Mouse (Mus musculus) erythroblast, embryonic 14.5 days (primary cell): ENCODE results near the gene Ppp3r2.

ENCODE experiments used
- GATA1 ChIP-seq: IDR thresholded peaks from 2 replicates; pipeline ENCODE4 v1.6.1; 2012; ENCODE audit warnings: low read length, inconsistent platforms, mixed read lengths
- TAL1 ChIP-seq: IDR thresholded peaks from 3 replicates; pipeline ENCODE4 v1.6.1; 2012; ENCODE audit warnings: low read length, inconsistent platforms, mixed read lengths

- TF ChIP-seq TAL1 (no peak), GATA1 (no peak)
Measured at GRCm38 (mm10) chr4:49631319-49632138, 50.3 kb downstream of the Ppp3r2 start, which contains the start of gene Rnf20.
